Mouse (Mus musculus): Measurements from ENCODE around the gene Prss2. TPM values are rescaled to one million over a fixed set of nuclear protein-coding genes. Genes with fewer than 3 reads are reported as not detected.
A peak's percentile ranks its signal among the peaks of the same experiment; 100 is the strongest.

Gene Prss2
- polyA plus RNA-seq, 1 experiment = 73.6 TPM

- no peaks in the 10 kb centered on the region for H3K36me3 ChIP-seq (ENCODE audit: control insufficient read depth, insufficient read depth, low read length)
- H3K4me1 ChIP-seq (ENCODE audit: control insufficient read depth, insufficient read depth, insufficient read length, low read length) = no peaks in the 10 kb centered on the region
- peak overlapping the region; percentile 49 for H3K27ac ChIP-seq (ENCODE audit: insufficient read depth, low read depth, low read length)
- peak overlapping the region; percentile 51 for H3K4me3 ChIP-seq (ENCODE audit: low read depth, low read length)
- H3K27me3 ChIP-seq (ENCODE audit: control insufficient read depth, insufficient read depth, low read length) = peaks cover 3% of the 10 kb centered on the region; the same call in 1 of the 2 replicates
- TF ChIP-seq CTCF (IDR thresholded peaks at IDR 0.05; ENCODE audit: extremely low read depth, insufficient read length, insufficient replicate concordance, low read depth, low read length) (no peak), POLR2A (IDR thresholded peaks at IDR 0.05; ENCODE audit: low read depth, low read length) (no peak)
- WGBS = 13% methylated on average over 28 of the region's 28 CpGs
Observed at GRCm38 (mm10) chr6:41543411-41544050, 21.9 kb downstream of the Prss2 start.

- WGBS = 75% methylated on average over 5 of the region's 5 CpGs
- peaks cover 3% of the 10 kb centered on the region; the same call in 1 of the 2 replicates for H3K27me3 ChIP-seq (ENCODE audit: control insufficient read depth, insufficient read depth, low read length)
- no peaks in the 10 kb centered on the region for H3K36me3 ChIP-seq (ENCODE audit: control insufficient read depth, insufficient read depth, low read length)
- no peaks in the 10 kb centered on the region for H3K4me1 ChIP-seq (ENCODE audit: control insufficient read depth, insufficient read depth, insufficient read length, low read length)
- TF ChIP-seq POLR2A (IDR thresholded peaks at IDR 0.05; ENCODE audit: low read depth, low read length) = no peak
- no peak for TF ChIP-seq CTCF (IDR thresholded peaks at IDR 0.05; ENCODE audit: extremely low read depth, insufficient read length, insufficient replicate concordance, low read depth, low read length)
- no peak overlapping the region for H3K4me3 ChIP-seq (ENCODE audit: low read depth, low read length)
- H3K27ac ChIP-seq (ENCODE audit: insufficient read depth, low read depth, low read length) = peak overlapping the region; percentile 49; the same call in 1 of the 2 replicates
Observed at GRCm38 (mm10) chr6:41544381-41544924, 22.9 kb downstream of the Prss2 start.

GRCm38 (mm10) chr6:41545266-41545665 is 23.7 kb downstream of the Prss2 start:
- TF ChIP-seq CTCF (IDR thresholded peaks at IDR 0.05; ENCODE audit: extremely low read depth, insufficient read length, insufficient replicate concordance, low read depth, low read length) (no peak), POLR2A (IDR thresholded peaks at IDR 0.05; ENCODE audit: low read depth, low read length) (no peak)
- H3K27ac ChIP-seq (ENCODE audit: insufficient read depth, low read depth, low read length) = peak overlapping the region; percentile 27; the same call in 1 of the 2 replicates
- peaks cover 3% of the 10 kb centered on the region; the same call in 1 of the 2 replicates for H3K27me3 ChIP-seq (ENCODE audit: control insufficient read depth, insufficient read depth, low read length)
- H3K4me1 ChIP-seq (ENCODE audit: control insufficient read depth, insufficient read depth, insufficient read length, low read length) = no peaks in the 10 kb centered on the region
- no peaks in the 10 kb centered on the region for H3K36me3 ChIP-seq (ENCODE audit: control insufficient read depth, insufficient read depth, low read length)
- no peak overlapping the region for H3K4me3 ChIP-seq (ENCODE audit: low read depth, low read length)
- 73% methylated on average over 4 of the region's 4 CpGs for WGBS

- Histone ChIP-seq H3K4me3 (ENCODE audit: low read depth, low read length) (no peak overlapping the region), H3K36me3 (ENCODE audit: control insufficient read depth, insufficient read depth, low read length) (no peaks in the 10 kb centered on the region), H3K4me1 (ENCODE audit: control insufficient read depth, insufficient read depth, insufficient read length, low read length) (no peaks in the 10 kb centered on the region), H3K27ac (ENCODE audit: insufficient read depth, low read depth, low read length) (no peak overlapping the region), H3K27me3 (ENCODE audit: control insufficient read depth, insufficient read depth, low read length) (peaks cover 3% of the 10 kb centered on the region; the same call in 1 of the 2 replicates)
- TF ChIP-seq POLR2A (IDR thresholded peaks at IDR 0.05; ENCODE audit: low read depth, low read length) (no peak), CTCF (IDR thresholded peaks at IDR 0.05; ENCODE audit: extremely low read depth, insufficient read length, insufficient replicate concordance, low read depth, low read length) (no peak)
- WGBS = 80% methylated on average over 5 of the region's 5 CpGs
Observed at GRCm38 (mm10) chr6:41547056-41547650, 25.6 kb downstream of the Prss2 start.

GRCm38 (mm10) chr6:41548286-41548685 is 26.7 kb downstream of the Prss2 start:
- whole genome bisulfite sequencing = 20% methylated on average over 1 of the region's 1 CpGs
- Histone ChIP-seq H3K4me3 (ENCODE audit: low read depth, low read length) (no peak overlapping the region), H3K27me3 (ENCODE audit: control insufficient read depth, insufficient read depth, low read length) (peaks cover 3% of the 10 kb centered on the region; the same call in 1 of the 2 replicates), H3K27ac (ENCODE audit: insufficient read depth, low read depth, low read length) (no peak overlapping the region), H3K4me1 (ENCODE audit: control insufficient read depth, insufficient read depth, insufficient read length, low read length) (no peaks in the 10 kb centered on the region), H3K36me3 (ENCODE audit: control insufficient read depth, insufficient read depth, low read length) (no peaks in the 10 kb centered on the region)
- TF ChIP-seq CTCF (IDR thresholded peaks at IDR 0.05; ENCODE audit: extremely low read depth, insufficient read length, insufficient replicate concordance, low read depth, low read length) (no peak), POLR2A (IDR thresholded peaks at IDR 0.05; ENCODE audit: low read depth, low read length) (no peak)

- no peak overlapping the region for H3K4me3 ChIP-seq (ENCODE audit: low read depth, low read length)
- H3K27me3 ChIP-seq (ENCODE audit: control insufficient read depth, insufficient read depth, low read length) = no peaks in the 10 kb centered on the region
- H3K4me1 ChIP-seq (ENCODE audit: control insufficient read depth, insufficient read depth, insufficient read length, low read length) = no peaks in the 10 kb centered on the region
- 69% methylated on average over 5 of the region's 5 CpGs for WGBS
- no peak for TF ChIP-seq POLR2A (IDR thresholded peaks at IDR 0.05; ENCODE audit: low read depth, low read length)
- TF ChIP-seq CTCF (IDR thresholded peaks at IDR 0.05; ENCODE audit: extremely low read depth, insufficient read length, insufficient replicate concordance, low read depth, low read length) = no peak
- peak overlapping the region; percentile 72 for H3K27ac ChIP-seq (ENCODE audit: insufficient read depth, low read depth, low read length)
- no peaks in the 10 kb centered on the region for H3K36me3 ChIP-seq (ENCODE audit: control insufficient read depth, insufficient read depth, low read length)
Observed at GRCm38 (mm10) chr6:41553356-41554010, 31.9 kb downstream of the Prss2 start.
